Mouse (Mus musculus) cerebellum, adult 9-11 months (tissue): ENCODE results near the gene Mt2.
"Not testable (repeated sequence)": the region's sequence is repeated elsewhere in the genome, so short reads cannot be mapped to it uniquely, and the experiment has no call there.

ENCODE experiments used
- DNase-seq: peaks from one replicate; pipeline ENCODE4 v3.0.0; 2022

Gene Mt2

GRCm38 (mm10) chr8:94172075-94172808, at the start of gene Mt2:
Mt2 (plus strand) TSS chr8:94172664.
- DNase-seq: peak; percentile 59

- no peak for DNase-seq
Measured at GRCm38 (mm10) chr8:94122711-94123468, 49.6 kb upstream of the Mt2 start.

- DNase-seq: no peak
Measured at GRCm38 (mm10) chr8:94127711-94128110, 44.8 kb upstream of the Mt2 start.

GRCm38 (mm10) chr8:94129133-94129789, 43.2 kb upstream of the Mt2 start:
- DNase-seq: no peak

- no peak for DNase-seq
Measured at GRCm38 (mm10) chr8:94130126-94130525, 42.3 kb upstream of the Mt2 start.

GRCm38 (mm10) chr8:94132096-94132495, 40.4 kb upstream of the Mt2 start:
- DNase-seq: no peak

- not testable (repeated sequence) for DNase-seq
Measured at GRCm38 (mm10) chr8:94134601-94135000, 37.9 kb upstream of the Mt2 start.

- DNase-seq: no peak
Measured at GRCm38 (mm10) chr8:94135556-94135955, 36.9 kb upstream of the Mt2 start.

GRCm38 (mm10) chr8:94136192-94136591, 36.3 kb upstream of the Mt2 start:
- DNase-seq: no peak

- no peak for DNase-seq
Measured at GRCm38 (mm10) chr8:94136933-94137332, 35.5 kb upstream of the Mt2 start, which contains the start of gene Mt4. Mt4 (plus strand) TSS chr8:94137197.

GRCm38 (mm10) chr8:94140266-94140795, 32.1 kb upstream of the Mt2 start:
- DNase-seq: no peak

GRCm38 (mm10) chr8:94148236-94148635, 24.2 kb upstream of the Mt2 start:
- DNase-seq: no peak

- no peak for DNase-seq
Measured at GRCm38 (mm10) chr8:94150925-94151324, 21.5 kb upstream of the Mt2 start.

GRCm38 (mm10) chr8:94152513-94153300, 19.8 kb upstream of the Mt2 start, which contains the start of gene Mt3:
Mt3 (plus strand) TSS chr8:94152607.
- DNase-seq: peak; percentile 91

- DNase-seq: peak; percentile 47
Measured at GRCm38 (mm10) chr8:94153451-94153850, 19.0 kb upstream of the Mt2 start.

GRCm38 (mm10) chr8:94154537-94154936, 17.9 kb upstream of the Mt2 start:
- peak; percentile 41 for DNase-seq

GRCm38 (mm10) chr8:94156092-94156491, 16.4 kb upstream of the Mt2 start:
- no peak for DNase-seq

- DNase-seq: not testable (repeated sequence)
Measured at GRCm38 (mm10) chr8:94165772-94166171, 6.7 kb upstream of the Mt2 start.

- peak; percentile 78 for DNase-seq
Measured at GRCm38 (mm10) chr8:94167244-94167643, 5.2 kb upstream of the Mt2 start.

- no peak for DNase-seq
Measured at GRCm38 (mm10) chr8:94169547-94169946, 2.9 kb upstream of the Mt2 start.

GRCm38 (mm10) chr8:94171321-94171755, 1.1 kb upstream of the Mt2 start:
- peak; percentile 40 for DNase-seq
